Mouse (Mus musculus): Measurements from ENCODE around the gene Olfr157.
"Not testable (repeated sequence)": the region's sequence is repeated elsewhere in the genome, so short reads cannot be mapped to it uniquely, and the experiment has no call there.

Olfr157 gene

GRCm38 (mm10) chr4:43798936-43799335 is 41.1 kb downstream of the Olfr157 start:
- no peak for DNase-seq (ENCODE audit: low spot score in 2 of 2)

GRCm38 (mm10) chr4:43795844-43796243 is 44.2 kb downstream of the Olfr157 start:
- DNase-seq (ENCODE audit: low spot score in 2 of 2): not testable (repeated sequence)

- no peak for DNase-seq (ENCODE audit: low spot score in 2 of 2)
These were observed 44.7 kb downstream of the Olfr157 start for GRCm38 (mm10) chr4:43795296-43795695.
